Mouse (Mus musculus) right cerebral cortex, postnatal 36 days (tissue): ENCODE results near the gene Mthfsd.

Experiments used
- DNase-seq, 2 experiments: peaks; one replicate each; pipeline ENCODE4 v3.0.0; 2022; ENCODE audit warnings: low spot score in 2 of 2, mixed read lengths in 1 of 2

Mthfsd gene

DNA sequence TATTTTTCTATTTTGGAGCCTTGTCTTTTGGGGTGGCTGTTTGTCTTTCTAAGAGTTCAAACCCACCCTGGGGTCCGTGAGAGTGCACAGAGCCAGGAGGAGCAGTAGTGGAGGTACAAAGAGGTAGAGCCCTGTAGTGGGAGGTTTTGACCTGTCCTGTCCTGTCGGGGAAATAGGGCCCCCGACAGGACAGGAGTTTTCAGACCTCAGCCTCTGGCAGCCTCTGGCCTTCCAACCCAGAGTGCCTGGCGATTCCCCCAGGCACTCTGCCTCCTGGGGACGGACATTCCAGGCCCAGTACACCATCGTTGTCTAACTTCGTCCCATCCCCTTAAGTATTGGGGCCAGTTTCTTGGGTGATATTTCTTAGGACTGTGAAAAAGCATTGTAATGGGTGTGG, 14.2 kb upstream of the Mthfsd start:
- DNase-seq, result no peak

DNA sequence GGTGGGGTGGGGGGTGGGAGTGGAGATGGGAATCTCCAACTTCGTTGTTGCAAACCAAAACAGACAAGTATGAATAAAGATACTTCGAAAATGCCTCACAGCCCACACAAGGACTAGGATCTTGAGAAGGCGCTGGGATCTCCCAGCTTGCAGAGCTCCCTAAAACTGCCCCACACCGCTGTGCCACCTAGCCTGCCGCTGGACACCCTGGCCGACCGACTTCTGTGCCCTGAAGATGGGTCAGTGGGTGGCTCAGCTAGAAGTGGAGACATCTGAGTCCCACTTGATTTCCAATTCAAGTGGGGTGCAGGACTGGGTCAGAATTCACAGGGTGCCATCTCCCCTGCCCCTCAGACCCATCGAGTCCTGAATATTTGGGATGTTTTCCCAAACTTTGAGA, 13.5 kb upstream of the Mthfsd start:
- no peak for DNase-seq

DNA sequence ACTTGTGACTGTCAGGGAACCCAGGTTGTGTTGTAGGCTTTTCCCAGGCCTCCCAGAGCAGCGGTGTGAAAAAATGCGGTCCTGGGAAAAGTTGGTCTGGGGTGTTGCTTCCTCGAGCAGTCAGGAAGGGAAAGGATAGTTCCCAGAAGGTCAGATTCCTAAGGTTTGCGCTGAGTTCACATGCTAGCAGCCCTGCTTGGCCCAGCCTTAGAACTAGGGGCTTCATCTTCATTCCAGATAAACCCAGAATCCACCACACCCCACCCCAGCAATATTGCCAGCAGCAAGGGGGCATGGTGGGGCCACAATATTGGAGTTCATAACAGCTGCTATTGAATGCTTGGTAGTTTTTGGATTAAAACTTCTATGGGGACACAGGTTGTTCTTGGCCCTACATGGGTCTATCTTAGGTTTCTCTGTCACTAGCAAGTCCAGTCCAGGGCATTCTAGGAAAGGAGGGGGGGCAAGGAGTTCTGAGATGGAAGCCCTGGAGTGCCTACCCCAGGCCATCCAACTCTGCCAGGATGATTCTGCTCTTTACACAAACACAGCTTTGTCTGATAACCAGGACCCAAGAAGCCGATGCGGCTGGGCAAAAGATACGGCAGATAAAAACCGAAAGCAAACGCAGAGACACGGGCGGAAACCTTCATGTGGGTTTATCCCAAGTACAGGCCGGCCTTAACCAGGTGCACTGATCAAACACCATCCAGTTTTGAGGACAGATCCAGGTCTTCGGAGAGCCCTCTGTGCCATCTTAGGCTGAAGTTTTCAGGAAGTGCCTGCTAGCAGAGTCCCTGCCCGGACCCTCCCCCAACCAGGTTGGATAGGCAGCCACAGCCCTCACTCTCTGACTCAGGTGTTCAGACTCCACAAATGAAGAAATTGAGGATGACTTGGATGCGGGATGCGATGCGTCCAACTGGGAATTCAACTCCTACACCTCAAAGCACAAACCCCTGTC, 12.5 kb upstream of the Mthfsd start:
- no peak for DNase-seq

DNA sequence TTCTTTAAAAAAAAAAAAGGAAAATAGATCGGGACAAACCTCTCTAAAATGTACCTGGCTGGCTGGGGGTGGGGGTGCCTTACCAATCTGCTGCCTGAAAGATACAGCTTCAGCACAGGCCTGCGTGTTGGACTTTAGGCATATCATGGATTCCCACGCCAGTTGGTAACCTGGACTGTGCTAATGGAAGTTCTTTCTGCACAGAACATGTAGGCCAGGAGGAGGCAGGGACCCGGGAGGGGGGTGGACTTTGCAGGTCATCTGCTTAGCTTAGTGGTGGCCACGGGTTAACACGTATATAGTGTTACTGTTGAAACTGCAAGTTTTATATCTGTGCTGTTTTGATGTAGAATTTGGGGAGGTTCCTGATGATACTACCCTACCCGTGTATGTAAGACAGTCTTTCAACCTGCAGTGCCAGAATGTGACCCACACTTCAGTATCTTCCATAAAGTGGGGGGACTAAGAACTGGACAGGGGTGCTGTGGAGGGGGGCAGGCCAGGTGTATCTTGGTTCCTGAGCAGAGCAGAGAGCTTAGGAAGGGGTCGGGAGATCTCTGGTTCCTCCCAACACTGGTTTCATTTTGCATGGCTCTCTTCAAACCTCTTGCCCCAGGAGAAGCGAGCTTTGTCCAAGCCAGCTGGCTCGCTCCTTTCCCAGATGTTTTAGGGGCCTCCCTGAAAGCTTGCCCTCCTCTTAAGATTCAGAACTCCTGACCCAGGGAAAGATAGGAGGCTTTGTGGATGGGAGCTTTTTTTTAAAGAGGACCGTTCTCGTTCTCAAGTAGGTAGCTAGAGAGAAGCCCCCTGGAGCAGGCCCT, 11.7 kb upstream of the Mthfsd start:
- no peak for DNase-seq

DNA sequence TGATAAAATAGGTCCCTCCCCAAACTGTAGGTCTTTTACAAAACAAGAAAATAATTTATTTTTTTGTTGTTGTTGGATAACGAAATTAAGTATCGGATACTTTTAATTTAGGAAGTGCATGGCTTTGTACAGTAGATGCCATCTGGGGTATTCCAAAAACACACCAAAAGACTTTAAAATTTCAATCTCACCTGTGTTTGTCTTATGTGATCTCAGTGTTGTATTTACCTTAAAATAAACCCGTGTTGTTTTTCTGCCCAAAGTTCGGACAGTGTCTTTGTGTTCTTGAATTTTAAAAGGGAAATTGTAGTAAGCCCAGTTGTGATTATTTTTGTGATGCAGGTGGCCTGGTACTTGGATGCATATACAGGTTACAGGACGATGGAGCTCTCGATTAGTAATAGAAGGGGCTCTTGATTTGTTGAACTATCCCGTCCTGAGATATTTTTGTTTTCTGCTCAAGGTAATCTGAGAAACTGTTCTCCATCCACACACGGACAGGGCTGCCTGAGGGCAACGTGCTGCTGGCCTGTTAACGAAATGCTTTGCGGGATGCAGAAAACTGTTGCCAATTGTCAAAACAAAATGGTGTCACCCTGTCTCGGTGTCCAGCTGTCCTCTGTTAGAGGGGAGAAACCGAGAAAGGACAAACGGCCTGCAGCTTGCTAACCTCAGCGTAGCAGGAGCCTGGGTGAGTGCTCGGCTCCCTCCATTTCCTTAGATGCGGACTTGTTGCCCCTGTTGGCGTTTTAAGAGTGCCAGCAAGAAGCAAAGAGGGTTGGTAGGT, 10.6 kb upstream of the Mthfsd start:
- no peak for DNase-seq

DNA sequence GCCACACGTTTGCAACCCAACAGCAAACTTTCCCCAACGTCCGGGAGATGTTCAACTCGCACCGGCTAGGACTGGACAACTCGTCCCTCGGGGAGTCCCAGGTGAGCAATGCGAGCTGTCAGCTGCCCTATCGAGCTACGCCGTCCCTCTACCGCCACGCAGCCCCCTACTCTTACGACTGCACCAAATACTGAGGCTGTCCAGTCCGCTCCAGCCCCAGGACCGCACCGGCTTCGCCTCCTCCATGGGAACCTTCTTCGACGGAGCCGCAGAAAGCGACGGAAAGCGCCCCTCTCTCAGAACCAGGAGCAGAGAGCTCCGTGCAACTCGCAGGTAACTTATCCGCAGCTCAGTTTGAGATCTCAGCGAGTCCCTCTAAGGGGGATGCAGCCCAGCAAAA, 9.7 kb upstream of the Mthfsd start:
- DNase-seq, result no peak

DNA sequence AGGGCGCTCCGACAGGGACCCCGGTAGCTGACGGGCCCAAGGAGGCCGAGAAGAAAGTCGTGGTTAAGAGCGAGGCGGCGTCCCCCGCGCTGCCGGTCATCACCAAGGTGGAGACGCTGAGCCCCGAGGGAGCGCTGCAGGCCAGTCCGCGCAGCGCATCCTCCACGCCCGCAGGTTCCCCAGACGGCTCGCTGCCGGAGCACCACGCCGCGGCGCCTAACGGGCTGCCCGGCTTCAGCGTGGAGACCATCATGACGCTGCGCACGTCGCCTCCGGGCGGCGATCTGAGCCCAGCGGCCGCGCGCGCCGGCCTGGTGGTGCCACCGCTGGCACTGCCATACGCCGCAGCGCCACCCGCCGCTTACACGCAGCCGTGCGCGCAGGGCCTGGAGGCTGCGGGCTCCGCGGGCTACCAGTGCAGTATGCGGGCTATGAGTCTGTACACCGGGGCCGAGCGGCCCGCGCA, 9.0 kb upstream of the Mthfsd start:
- no peak for DNase-seq

DNA sequence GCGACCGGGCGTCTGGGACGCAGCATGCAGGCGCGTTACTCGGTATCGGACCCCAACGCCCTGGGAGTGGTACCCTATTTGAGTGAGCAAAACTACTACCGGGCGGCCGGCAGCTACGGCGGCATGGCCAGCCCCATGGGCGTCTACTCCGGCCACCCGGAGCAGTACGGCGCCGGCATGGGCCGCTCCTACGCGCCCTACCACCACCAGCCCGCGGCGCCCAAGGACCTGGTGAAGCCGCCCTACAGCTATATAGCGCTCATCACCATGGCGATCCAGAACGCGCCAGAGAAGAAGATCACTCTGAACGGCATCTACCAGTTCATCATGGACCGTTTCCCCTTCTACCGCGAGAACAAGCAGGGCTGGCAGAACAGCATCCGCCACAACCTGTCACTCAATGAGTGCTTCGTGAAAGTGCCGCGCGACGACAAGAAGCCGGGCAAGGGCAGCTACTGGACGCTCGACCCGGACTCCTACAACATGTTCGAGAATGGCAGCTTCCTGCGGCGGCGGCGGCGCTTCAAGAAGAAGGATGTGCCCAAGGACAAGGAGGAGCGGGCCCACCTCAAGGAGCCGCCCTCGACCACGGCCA, 8.5 kb upstream of the Mthfsd start:
- DNase-seq, result no peak

DNA sequence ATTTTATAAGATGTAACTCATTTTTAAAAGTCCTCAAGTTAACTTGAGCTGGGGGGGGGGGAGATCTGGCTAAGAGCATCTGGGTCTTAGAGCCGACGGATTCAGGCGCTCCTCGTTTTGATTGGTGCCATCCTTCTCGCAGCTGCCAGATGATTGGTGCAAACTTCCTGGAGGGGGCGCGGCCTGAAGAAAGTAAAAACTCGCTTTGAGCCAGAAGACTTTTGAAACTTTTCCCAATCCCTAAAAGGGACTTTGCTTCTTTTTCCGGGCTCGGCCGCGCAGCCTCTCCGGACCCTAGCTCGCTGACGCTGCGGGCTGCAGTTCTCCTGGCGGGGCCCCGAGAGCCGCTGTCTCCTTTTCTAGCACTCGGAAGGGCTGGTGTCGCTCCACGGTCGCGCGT, 7.8 kb upstream of the Mthfsd start, which contains the start of gene Foxc2:
Gene Foxc2, plus strand, starts transcription at position 224 of the 400 bp plus-strand sequence.
- peak in 1 of 2 experiments; percentile 40 for DNase-seq

DNA sequence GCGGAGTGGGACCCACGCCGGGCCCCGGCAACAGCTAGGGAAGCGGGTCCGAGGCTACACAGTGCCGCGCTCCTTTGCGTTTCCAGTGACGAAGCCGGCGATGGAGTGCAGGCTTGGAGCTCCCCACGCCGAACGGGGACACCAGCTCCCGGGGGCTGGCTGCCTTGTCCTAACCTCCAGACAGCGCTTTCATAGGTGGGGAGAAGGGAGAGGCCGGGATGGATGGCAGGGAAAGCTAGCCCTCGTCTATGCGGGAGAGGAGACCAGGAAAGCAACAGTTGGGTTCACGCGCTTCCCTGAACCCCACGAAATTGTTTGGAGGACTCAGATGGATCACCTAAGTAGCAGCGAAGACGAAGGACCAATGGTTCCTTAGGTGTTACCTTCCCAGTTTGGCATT, 6.9 kb upstream of the Mthfsd start:
- DNase-seq, result no peak

DNA sequence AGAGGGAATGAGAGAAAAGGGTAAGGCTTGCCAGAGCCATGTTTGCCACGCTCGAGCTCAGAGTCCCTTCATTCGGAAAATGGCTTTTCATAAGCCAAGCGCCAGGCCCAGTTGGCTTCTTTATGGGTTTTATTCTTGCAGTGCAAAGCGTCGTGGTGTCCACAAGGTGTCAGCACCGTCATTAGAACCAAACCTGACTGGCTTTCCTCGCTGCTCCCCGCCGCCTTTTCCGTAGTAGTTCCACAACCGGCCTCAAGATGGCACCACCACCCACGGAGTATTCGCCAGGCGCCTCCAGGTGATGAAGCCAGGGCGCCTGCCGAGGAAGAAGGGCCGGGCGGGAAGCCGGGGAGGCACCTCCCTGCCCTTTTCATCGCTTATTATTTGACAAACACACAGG, 5.1 kb upstream of the Mthfsd start:
- peak; percentile 88 to 89 for DNase-seq

DNA sequence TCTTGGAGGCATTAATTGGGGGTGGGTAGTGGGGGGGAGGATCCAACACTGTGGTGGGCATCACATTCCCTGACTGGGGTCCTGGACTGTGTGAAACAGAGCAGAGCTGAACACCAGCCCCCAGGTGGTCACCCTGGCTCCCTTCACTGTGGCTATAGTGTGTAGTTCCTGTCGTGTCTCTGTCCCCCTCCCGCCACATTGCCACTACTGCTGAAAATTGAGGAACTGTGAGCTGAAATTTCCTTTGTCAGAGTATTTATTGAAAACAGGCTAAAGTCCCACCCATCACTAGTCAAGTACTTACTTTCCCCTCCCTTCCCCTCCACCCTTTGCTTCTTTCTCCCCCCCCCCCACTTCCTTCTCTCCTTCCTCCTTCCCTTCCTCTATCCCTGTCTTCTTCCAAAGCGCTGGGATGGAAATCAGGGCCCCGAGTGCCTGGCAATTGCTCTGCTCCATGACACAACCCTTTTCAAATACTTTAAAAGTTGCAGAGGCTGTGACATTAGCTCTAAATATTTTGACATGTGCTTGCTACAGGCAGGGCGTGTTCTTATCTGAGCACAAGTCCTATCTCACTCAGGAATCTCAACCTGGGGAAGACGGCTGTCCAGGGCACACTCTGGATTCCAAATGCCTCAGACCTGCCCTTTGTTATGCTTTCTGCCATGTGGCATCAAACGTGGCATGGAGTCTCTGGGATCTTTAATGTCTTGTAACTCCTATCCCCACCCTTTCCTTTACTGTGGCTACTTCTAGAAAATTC, 3.1 kb upstream of the Mthfsd start:
- no peak for DNase-seq

DNA sequence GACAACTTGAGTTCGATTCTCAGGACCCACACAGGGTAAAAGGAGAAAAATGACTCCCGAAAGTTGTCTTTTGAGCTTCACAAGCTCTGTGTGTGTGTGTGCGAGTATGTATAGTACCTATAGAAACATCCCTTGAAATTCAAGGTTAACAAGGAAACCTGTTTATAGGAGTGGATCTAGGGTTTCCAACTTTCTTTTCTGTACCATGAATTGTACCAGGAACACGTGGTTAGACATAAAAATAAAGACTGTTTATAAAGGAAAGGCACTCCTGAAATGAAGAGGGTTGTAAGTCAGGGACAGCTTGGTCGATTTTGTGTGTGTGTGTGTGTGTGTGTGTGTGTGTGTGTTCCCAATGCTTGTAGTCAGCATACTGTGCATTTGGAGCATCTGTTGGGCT, 465 bp upstream of the Mthfsd start:
- no peak for DNase-seq

DNA sequence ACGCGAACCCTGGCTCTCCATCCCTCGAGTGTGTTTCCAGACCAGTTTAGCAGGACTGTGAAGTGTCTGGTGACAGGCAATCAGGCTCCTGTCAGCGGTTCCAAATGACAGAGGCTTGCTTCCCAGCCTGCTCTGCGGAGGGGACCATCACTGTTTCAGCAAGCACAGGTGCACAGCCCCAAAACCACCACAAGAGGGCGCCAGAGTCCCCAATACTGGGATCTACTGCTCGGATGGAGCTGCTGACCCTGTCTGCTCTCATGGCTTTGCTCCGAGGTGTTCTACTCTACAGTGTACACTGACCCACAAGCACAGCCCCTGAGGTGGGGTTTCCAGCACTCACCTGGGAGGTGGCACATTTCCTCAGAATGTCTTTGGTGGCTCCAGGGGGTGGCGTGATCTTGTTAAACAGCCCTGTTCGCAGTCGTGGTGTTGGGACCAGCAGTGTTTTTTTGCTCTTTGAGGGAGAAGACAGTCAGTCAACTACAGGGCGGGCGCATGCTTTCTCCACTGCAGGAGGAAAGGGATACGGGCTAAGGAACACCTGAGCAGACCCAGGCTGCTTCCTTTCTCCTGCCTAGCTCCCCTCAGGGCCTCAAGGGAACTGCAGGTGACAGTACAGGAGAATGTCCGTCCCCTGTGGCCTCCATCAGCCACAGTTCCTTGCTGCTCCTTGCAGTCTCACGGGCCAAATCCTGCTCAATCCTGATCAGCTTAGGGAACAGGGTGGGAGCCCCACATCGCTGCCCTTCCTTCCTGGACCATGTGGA, 4.0 kb downstream of the Mthfsd start:
- peak in 1 of 2 experiments; percentile 44 for DNase-seq

DNA sequence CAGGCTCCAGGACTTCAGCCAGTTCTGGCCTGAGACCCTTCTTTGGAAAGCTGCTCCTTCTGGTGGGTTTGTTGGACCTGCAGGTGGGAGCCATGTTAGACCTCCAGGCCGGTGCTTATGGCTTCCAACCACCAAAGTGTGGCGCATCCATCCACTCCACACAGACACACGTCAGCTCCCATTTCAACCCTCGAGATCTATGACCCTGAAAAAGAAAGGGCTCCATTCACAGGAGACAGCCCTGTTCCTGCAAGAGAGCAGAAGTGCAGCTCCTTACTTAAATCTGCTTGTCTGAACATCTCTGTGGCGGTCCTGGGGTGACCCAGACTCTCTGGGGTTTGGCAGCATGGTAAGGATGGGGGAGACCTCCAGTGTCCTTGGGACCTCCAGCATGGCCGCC, 14.7 kb downstream of the Mthfsd start:
- no peak for DNase-seq

DNA sequence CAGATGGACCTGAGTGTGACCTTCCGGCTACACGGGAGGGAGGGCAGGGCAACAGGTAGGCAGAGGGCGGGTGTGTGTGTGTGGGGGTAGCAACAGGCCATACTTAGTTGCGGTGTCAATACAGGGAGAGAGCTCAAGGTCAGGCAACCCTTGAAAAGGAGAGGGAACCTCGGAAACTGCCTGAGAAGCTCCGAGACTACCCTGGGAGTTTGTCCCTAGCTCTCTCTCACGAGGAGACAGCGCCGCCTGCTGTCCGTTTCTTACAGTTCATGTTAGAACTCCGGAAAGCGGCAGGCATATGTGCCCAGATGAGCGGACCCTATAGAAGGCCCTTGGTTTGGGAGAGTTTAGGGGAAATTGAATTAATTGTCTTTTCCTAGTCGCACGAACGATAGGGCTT, 15.6 kb downstream of the Mthfsd start:
- peak; percentile 51 to 52 for DNase-seq

DNA sequence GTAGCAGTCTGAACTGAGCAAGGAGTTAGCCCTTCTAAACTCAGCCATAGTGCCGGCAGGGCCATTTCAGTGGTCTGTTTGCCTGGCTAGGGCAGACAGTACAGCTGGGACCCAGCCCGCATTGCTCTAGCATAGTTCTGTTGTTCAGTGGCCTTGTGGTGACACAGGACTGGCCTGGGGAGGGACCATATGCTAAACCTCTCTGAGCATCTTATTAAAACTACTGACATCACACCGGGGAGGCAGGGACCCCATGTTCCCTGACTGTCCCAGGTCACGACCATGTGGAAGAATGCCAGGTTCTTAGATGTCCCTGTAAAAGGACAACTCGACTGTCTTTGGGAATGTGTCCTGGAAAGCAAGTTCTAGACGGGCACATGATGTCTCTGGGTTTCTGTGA, 16.1 kb downstream of the Mthfsd start:
- DNase-seq, result no peak

DNA sequence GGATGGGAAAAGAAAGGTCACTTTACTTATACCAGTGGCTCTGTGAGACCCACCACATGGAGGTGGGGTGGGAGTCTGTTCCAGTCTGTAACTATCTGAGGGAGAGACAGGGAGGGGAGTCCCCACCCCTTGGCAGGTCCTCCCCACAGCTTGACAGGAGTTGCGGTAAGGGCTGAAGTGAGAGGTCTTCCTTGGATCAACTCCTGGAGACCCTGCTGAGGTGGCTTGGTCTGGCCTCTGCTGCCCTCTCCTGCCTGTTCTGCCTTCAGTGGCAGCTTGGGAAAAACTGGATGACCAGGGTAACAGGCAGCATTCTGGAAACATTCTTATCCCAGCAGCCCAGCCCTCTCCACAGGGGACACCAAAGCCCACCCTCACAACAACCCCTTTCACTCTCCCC, 17.5 kb downstream of the Mthfsd start:
- DNase-seq, result no peak

DNA sequence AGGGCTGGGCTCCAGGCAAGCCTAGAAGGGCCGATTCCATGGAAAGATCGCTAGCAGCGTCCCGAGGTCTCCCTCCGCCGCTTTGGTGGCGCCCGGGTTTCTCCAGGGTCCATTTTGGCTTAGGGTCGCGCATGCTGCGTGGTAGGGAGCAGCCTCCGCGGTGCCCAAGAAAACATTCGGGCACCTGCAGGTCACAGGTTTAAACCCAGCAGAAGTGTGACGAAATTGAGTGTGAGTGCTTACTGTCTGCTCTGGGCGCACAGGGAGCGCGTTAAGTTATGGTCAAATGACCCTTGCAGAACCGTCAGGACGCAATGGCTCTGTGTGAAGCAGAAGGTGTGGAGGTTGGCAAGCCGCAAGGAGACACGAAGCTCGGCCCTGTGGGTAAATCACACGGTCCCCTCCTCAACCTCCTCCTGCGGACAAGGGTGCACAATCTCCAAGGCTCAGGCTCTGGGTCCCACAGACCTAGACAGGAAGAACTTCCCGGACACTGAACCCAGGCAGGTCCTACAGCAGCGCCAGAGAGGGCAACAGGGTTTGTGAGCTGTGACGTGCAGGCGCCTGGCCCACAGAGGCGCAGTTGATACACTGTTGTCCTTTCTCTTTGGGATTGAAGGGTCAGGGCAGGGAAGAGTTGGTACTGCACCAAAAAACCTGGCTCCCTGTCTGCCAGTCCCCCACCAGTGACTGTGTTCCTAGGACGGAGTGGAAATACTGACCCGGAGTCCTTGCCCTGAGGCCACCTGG, 18.4 kb downstream of the Mthfsd start:
- DNase-seq, result no peak
